Mouse (Mus musculus) B cell, adult 2 months (primary cell): Measurements from ENCODE around the gene Olfr1008.
"Not testable (repeated sequence)": the region's sequence is repeated elsewhere in the genome, so short reads cannot be mapped to it uniquely, and the experiment has no call there.

Source experiments
- DNase-seq, 2 experiments: peaks; one replicate each; pipeline ENCODE4 v3.0.0; 2022

Olfr1008 gene

GRCm38 (mm10) chr2:85689131-85689530 is at the start of gene Olfr1008:
Olfr1008 (plus strand) TSS chr2:85689431.
- DNase-seq: no peak

GRCm38 (mm10) chr2:85650604-85651003 is 38.6 kb upstream of the Olfr1008 start, which contains the start of gene Olfr1002:
Olfr1002 (minus strand) TSS chr2:85650704.
- DNase-seq: no peak

GRCm38 (mm10) chr2:85664355-85664754 is 24.9 kb upstream of the Olfr1008 start, which contains the start of gene Olfr154:
Olfr154 (minus strand) TSS chr2:85664455.
- not testable (repeated sequence) for DNase-seq

- no peak for DNase-seq
These were observed 10.6 kb upstream of the Olfr1008 start, which contains the start of gene Olfr1006 for GRCm38 (mm10) chr2:85678667-85679066. Olfr1006 (minus strand) TSS chr2:85678767.

GRCm38 (mm10) chr2:85710680-85711079 is 21.4 kb downstream of the Olfr1008 start:
- DNase-seq: not testable (repeated sequence)

GRCm38 (mm10) chr2:85711159-85711558 is 21.9 kb downstream of the Olfr1008 start:
- no peak for DNase-seq

GRCm38 (mm10) chr2:85715119-85715518 is 25.9 kb downstream of the Olfr1008 start, which contains the start of gene Olfr1009:
Olfr1009 (plus strand) TSS chr2:85715419.
- no peak for DNase-seq

- DNase-seq: no peak
These were observed 36.6 kb downstream of the Olfr1008 start for GRCm38 (mm10) chr2:85725793-85726192.
